Mouse (Mus musculus) hindbrain, embryonic 10.5 days (tissue): ENCODE data around the gene Dact1. TPM values are rescaled to one million over a fixed set of nuclear protein-coding genes. Genes with fewer than 3 reads are reported as not detected.
A peak's percentile ranks its signal among the peaks of the same experiment; 100 is the strongest.

Source experiments
- DNase-seq: peaks from one replicate; pipeline ENCODE4 v3.0.0-alpha.2; 2017; ENCODE audit warnings: low spot score
- H3K27ac ChIP-seq: fragments of 300-500 bp; sonication (generic); 2 replicates; pipeline ENCODE4 v1.5.1; 2016; ENCODE audit warnings: mild to moderate bottlenecking, moderate library complexity
- H3K27me3 ChIP-seq: fragments of 300-500 bp; sonication (generic); 2 replicates; pipeline ENCODE4 v1.6.1; 2016; ENCODE audit warnings: mild to moderate bottlenecking; ENCODE audit not compliant: poor library complexity, insufficient read depth, severe bottlenecking
- H3K36me3 ChIP-seq: fragments of 300-500 bp; sonication (generic); 2 replicates; pipeline ENCODE4 v1.6.1; 2016; ENCODE audit warnings: mild to moderate bottlenecking, moderate library complexity
- H3K4me1 ChIP-seq: fragments of 300-500 bp; sonication (generic); replicated peaks from 2 replicates; pipeline ENCODE4 v1.6.1; 2016; ENCODE audit warnings: mild to moderate bottlenecking
- H3K4me3 ChIP-seq: fragments of 300-500 bp; sonication (generic); 2 replicates; pipeline ENCODE4 v1.5.1; 2016; ENCODE audit warnings: mild to moderate bottlenecking, moderate library complexity
- H3K9me3 ChIP-seq: fragments of 300-500 bp; sonication (generic); 2 replicates; pipeline ENCODE4 v1.6.1; 2016; ENCODE audit warnings: mild to moderate bottlenecking, moderate library complexity
- WGBS: fragments of 180-500 bp; shearing (Covaris S2); methylation state at CpG from one replicate; pipeline ENCODE4 v1.1.7; 2016; 5-methylcytosine and 5-hydroxymethylcytosine counted together
- polyA plus RNA-seq: library from polyadenylated mRNA; unstranded; fragments of >200 nt; fragmentation: Nextera tagmentation; extraction: Ambion mirVana; gene quantifications from 2 replicates; pipeline ENCODE4 v1.2.1, GENCODE M21; 2016

The Dact1 gene
- polyA plus RNA-seq, 1 experiment from 2014 or later, result 15.2 TPM

DNA sequence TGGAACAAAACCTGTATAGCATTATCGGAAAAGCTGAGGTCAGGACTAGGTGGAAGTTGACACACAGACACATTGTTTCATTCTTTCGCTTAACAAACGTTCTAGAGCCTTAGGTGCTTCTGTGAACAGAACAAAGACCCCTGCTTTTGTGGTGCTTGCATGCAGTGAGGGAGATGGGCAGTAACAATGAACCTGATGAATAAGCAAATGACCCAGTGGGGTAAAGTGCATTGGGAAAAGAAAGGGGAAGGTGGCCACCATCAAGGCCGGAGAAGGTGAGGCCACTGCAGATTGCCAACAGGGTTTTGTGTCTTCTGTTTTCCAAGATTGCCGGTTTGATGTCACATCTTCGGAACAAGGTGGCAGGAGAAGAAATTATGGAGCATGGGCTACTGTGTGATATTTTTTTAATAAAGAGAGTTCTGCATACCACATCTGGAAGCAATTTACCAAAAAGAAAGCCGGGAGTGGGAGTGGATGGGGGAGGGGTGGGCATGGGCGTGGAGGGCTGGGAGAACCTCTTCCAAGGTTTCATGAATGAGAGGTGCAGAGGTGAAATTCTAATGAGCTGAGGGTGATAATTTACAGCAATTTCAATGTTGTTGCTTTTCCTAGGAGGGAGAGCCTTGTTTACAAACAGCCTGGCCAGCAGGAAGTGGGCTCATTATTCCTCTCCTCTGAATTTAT is 12.7 kb upstream of the Dact1 start:
- H3K36me3 ChIP-seq, result no peaks in the 10 kb centered on the region
- H3K27me3 ChIP-seq, result peaks cover 20% of the 10 kb centered on the region; the same call in 1 of the 2 replicates
- no peak overlapping the region for H3K4me3 ChIP-seq
- no peaks in the 10 kb centered on the region for H3K9me3 ChIP-seq
- H3K4me1 ChIP-seq, result peaks cover 44% of the 10 kb centered on the region
- DNase-seq, result peak; percentile 38
- no peak overlapping the region; the same call in 1 of the 2 replicates for H3K27ac ChIP-seq
- 36% methylated on average over 8 of the region's 8 CpGs for WGBS

DNA sequence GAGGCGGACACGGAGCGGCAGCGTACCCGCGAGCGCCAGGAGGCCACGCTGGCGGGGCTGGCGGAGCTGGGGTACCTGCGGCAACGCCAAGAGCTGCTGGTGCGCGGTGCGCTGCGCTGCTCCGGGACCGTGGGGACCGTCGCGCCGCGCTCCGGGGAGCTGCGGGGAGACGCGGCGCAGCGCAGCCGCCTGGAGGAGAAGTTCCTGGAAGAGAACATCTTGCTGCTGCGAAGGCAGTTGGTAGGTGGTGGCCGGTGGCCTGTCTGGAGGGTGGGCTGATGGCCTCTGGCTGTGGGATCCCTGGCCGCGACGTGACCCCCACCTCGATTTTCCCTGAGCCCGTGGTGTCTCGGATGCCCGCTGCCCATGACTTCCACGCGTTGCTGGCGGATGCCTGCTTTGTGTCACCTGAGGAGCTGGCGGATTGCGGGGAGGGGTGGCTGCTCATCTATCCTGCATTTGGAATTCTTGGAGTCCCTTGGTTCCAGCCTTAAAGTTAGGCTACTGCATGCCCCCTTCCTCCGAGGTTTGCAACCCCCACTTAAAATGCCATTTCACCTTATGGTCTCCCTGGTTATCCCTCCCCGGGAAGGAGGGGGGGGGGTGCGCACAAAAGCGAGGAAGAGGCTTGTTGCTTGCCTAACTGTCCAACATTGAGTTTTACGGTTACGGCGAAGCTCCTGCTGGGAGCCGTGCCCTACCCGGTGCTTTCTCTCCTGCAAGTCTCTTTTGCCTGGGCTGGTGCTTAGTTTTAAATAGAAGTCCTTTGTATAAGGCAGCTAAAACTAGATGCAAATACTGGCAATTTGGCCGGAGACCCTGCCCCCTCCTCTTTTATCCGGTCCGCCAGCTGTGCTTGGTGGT is 616 bp downstream of the Dact1 start:
- H3K27ac ChIP-seq, result peak overlapping the region; percentile 92
- WGBS, result under 1% methylated on average over 56 of the region's 56 CpGs
- H3K4me1 ChIP-seq, result peaks cover 29% of the 10 kb centered on the region
- H3K36me3 ChIP-seq, result peaks cover 15% of the 10 kb centered on the region
- peaks cover 32% of the 10 kb centered on the region for H3K27me3 ChIP-seq
- peak; percentile 64 for DNase-seq
- H3K4me3 ChIP-seq, result peak overlapping the region; percentile 82
- H3K9me3 ChIP-seq, result no peaks in the 10 kb centered on the region

DNA sequence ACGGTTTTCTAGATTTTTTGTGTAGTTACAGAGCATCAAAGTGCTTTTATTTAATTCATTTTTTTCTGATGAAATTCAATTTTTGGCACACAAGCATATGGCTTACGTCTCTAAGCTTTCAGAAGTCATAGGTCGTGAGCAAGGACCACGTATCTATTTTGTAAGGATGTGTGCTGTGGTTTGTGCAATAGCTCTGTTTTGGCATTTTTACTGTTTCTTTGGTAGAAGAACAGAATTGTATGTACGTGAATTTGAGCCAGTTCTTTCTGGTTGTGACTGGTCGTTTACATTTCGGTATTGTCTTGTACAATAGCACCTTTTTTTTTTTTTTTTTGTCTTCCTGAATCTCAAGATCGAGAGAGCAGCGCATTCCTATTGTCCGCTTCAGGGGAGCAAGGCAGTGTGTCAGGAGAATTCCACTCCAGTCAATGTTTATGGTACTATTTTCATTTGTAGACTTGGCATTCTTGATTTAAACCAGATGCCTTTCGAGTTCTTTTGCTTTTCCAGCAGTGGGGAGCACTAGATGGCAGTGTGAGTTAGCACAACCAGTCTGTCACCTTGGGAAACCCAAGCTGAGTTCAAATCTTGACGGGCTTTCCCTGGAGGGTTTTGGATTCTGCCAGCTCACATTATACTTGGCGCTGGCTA is 1.7 kb downstream of the Dact1 start:
- peaks cover 29% of the 10 kb centered on the region for H3K4me1 ChIP-seq
- peak; percentile 51 for DNase-seq
- H3K9me3 ChIP-seq, result no peaks in the 10 kb centered on the region
- peak overlapping the region; percentile 82 for H3K4me3 ChIP-seq
- peak overlapping the region; percentile 92; the same call in 1 of the 2 replicates for H3K27ac ChIP-seq
- H3K36me3 ChIP-seq, result peaks cover 26% of the 10 kb centered on the region
- peaks cover 28% of the 10 kb centered on the region for H3K27me3 ChIP-seq
- 30% methylated on average over 13 of the region's 13 CpGs for WGBS

DNA sequence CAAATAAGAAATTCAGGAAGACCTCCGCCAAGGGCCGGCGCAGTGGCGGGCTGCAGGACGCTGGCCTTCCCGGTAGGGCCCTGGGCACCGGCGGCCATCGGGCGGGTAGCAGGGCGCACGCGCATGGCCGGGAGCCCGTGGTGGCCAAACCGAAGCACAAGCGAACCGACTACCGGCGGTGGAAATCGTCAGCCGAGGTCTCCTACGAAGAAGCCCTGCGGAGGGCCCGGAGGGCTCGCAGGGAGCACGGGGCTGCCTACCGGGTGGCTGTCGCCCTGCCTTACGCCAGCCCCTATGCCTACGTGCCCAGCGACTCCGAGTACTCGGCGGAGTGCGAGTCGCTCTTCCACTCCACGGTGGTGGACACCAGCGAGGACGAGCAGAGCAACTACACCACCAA is 8.6 kb downstream of the Dact1 start:
- H3K36me3 ChIP-seq, result peaks cover 55% of the 10 kb centered on the region
- no peaks in the 10 kb centered on the region for H3K4me1 ChIP-seq
- no peak overlapping the region for H3K4me3 ChIP-seq
- no peaks in the 10 kb centered on the region for H3K27me3 ChIP-seq
- no peak overlapping the region for H3K27ac ChIP-seq
- WGBS, result 84% methylated on average over 40 of the region's 40 CpGs
- DNase-seq, result no peak
- H3K9me3 ChIP-seq, result peaks cover 18% of the 10 kb centered on the region

DNA sequence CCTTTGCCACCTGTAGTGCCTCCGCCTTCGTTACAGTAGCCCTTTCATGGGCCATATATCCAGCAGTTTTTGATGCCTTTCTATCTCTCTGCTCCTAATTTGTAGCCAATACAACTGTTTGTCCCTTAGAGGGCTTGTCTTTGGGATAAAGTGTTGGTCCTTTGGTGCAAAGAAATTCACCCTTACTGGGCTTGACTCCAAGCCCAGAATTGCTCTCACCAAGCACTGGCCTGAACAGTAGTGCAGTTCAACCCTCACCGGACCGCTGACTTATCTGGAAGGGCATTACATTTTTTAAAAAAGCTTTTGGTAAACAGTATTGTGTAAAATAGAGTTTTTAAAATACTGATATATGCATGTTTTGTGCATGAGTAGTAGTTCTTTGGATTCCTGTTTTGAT is 9.9 kb downstream of the Dact1 start:
- Histone ChIP-seq H3K36me3 (peaks cover 46% of the 10 kb centered on the region), H3K9me3 (peaks cover 18% of the 10 kb centered on the region), H3K27me3 (no peaks in the 10 kb centered on the region), H3K27ac (no peak overlapping the region), H3K4me1 (no peaks in the 10 kb centered on the region), H3K4me3 (no peak overlapping the region)
- WGBS, result 97% methylated on average over 4 of the region's 4 CpGs
- no peak for DNase-seq

DNA sequence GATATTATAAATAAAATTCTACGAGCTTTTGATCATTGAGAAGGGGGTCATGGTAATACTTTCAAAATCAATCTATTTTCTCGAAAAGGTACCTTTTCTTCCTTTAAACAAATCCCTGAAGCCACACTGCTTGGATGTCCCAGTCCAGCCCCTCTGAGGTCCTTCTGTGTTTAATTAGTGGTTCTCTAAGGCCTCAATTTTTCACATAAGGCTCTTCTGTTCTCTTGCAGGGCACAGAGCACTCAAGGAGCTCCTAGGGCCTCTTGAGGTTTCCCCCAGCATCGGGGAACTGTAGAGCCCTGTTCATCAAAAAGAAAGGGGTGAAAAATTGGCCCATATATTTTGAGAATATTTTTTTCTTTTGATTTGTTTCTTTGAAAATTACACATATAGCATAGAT is 23.0 kb downstream of the Dact1 start:
- Histone ChIP-seq H3K9me3 (no peaks in the 10 kb centered on the region), H3K27ac (no peak overlapping the region), H3K4me1 (peaks cover 34% of the 10 kb centered on the region), H3K36me3 (no peaks in the 10 kb centered on the region), H3K4me3 (no peak overlapping the region), H3K27me3 (no peaks in the 10 kb centered on the region)
- no peak for DNase-seq
- WGBS, result 57% methylated on average over 3 of the region's 3 CpGs

DNA sequence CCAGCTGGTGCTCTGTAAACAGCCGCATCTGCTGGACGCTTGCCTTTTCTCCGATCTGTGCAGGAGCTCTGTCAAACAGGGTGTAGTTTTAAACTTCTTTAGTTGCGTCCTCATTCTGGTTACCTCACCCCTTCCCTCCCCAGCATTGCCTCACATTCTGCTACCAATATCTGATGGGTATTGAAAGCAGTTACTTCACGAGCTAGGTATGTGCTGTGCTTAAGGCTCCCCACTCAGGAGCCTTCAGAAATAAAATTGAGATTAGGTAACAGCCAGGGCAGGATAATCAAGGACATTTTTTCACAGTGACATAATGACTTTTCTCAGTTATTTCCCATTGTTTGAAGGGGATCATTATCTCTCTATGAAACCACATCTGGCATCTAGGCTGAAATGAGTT is 23.9 kb downstream of the Dact1 start:
- H3K27ac ChIP-seq, result no peak overlapping the region
- no peak for DNase-seq
- H3K36me3 ChIP-seq, result no peaks in the 10 kb centered on the region

DNA sequence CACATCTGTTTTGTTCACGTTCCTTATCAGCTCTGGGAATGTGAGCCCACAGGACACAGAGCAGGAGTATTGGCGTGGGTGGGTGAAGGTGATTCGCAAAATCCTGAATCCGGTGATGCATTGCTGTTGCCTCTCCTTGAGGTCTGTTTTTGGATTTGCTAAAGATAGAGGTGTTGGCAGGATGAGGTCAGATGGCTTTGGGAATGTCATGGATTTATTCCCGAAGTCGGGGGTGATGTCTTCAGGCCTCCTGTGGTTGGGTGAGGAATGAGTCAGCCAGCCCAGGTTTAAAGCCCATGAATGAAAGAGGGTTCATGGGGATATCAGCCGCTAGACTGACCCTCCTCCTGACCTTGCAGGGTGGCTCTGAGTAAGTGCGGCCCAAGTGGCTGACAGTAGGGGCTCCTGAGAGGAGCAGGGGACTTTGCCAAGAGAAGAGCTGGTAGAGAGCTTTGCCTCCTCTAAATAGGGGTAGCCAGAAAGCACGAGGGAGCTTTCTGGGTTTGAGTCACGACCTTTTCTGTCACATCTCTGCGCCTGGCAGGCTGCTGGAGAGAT is 27.4 kb downstream of the Dact1 start:
- H3K36me3 ChIP-seq, result no peaks in the 10 kb centered on the region
- H3K27me3 ChIP-seq, result no peaks in the 10 kb centered on the region
- H3K27ac ChIP-seq, result peak overlapping the region; percentile 68; the same call in 1 of the 2 replicates
- no peak overlapping the region for H3K4me3 ChIP-seq
- DNase-seq, result no peak
- H3K9me3 ChIP-seq, result no peaks in the 10 kb centered on the region
- H3K4me1 ChIP-seq, result peaks cover 49% of the 10 kb centered on the region
- 68% methylated on average over 11 of the region's 11 CpGs for WGBS

More for the DNA sequence above, 23.9 kb downstream of the Dact1 start:
- Histone ChIP-seq H3K27me3 (no peaks in the 10 kb centered on the region), H3K4me1 (peaks cover 40% of the 10 kb centered on the region), H3K9me3 (no peaks in the 10 kb centered on the region), H3K4me3 (no peak overlapping the region)
- 63% methylated on average over 5 of the region's 5 CpGs for WGBS

DNA sequence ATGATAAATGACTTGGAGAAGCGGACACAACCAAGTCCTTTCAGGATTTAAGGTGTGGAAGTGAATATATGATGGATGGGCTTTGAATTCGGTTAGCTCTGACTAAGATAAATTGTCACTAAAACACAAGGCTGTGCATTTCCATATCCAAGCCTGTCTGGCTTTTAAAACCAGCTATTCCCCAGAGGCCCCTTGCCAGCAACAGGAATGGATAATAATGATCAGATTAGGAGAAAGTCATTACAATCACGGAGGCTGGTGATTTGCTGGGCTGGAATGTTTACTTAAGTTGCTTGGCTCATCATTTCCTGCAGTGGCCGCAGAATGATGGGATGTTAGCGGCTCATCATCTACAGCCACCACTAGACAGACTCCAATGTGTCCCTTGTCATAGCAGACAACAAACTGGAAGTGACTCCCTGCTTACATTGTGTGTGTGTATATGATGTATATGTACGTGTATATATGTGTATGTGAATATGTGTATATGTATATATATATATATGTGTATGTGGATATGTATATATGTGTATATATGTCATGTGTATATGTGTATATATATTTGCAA is 28.3 kb downstream of the Dact1 start:
- Histone ChIP-seq H3K27ac (no peak overlapping the region), H3K9me3 (no peaks in the 10 kb centered on the region), H3K4me3 (no peak overlapping the region), H3K4me1 (peaks cover 53% of the 10 kb centered on the region), H3K27me3 (no peaks in the 10 kb centered on the region), H3K36me3 (no peaks in the 10 kb centered on the region)
- 72% methylated on average over 6 of the region's 6 CpGs for WGBS
- no peak for DNase-seq

DNA sequence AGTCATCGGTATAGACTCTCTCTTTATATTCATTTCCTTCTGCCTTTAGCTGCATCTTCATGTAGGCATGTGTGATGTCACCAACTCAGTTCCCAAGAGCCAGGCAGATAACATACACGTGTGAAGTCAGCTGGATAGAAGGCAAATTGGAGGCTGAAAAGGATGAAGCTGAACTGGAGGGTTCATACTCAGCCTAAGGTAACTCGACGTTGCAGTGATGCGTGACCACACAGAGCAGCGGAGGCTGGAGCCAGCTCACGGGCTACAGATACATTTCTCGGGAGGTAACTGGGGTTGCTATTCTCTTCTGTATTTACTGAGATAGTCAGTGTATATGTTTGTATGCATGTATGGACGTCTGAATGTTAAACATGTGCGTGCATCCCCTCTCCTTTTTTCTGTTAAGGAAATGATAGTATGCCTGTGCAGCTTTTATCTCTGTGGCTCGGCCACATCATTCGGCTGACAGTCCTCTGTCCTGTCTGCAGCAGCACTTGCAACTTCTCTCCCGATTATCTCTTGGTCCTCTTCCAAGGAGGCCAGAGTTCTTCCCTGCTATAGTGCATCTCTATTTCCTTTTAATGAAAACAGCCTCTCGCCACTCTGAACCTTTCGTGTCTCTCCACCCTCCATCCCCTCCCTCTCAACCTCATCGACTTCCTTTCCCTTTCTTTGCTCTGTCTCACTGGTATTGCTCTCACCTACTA is 29.6 kb downstream of the Dact1 start:
- Histone ChIP-seq H3K27ac (no peak overlapping the region), H3K27me3 (no peaks in the 10 kb centered on the region), H3K4me1 (peaks cover 44% of the 10 kb centered on the region), H3K9me3 (no peaks in the 10 kb centered on the region), H3K36me3 (no peaks in the 10 kb centered on the region), H3K4me3 (no peak overlapping the region)
- WGBS, result 69% methylated on average over 16 of the region's 16 CpGs
- DNase-seq, result no peak

DNA sequence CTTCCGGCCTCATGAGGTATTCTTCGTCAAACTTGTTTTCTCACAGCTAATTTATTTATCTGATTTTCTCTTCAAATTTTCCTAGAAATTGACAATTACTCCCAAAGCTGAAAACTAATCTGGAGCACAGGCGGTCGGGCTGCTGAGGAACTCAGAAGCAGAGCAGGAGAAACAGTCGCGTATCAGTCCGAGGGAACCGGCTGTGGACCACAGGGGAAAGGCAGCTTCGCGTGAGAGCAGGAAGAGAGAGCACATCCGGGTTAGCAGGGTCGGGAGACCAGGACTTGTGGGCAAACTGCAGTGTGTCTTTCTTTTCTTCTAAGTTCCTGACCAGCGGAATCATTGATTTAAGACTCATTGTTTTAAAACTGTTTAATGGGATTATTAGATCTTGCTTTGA is 32.7 kb downstream of the Dact1 start:
- Histone ChIP-seq H3K27ac (no peak overlapping the region), H3K27me3 (no peaks in the 10 kb centered on the region), H3K4me3 (no peak overlapping the region), H3K9me3 (no peaks in the 10 kb centered on the region), H3K36me3 (no peaks in the 10 kb centered on the region), H3K4me1 (peaks cover 44% of the 10 kb centered on the region)
- 47% methylated on average over 13 of the region's 13 CpGs for WGBS
- no peak for DNase-seq

DNA sequence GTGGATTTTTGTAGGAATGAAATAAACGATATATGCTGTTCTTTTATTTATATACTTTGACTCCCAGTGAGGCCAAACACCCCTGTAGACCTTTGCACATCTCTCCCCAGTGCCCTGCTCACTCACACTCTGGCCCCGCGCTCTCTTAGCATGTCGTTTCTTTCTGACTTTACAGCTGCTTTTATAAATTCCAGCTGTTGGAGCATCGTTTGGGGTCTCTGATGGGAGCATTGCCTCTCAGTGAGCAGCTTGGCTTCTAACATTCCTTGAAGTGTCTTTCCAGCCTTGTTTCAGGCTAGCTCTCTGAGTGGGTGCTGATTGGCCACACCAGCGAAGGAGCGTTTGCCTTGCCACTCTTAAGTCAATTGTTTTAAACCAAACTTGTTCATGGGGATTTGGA is 35.8 kb downstream of the Dact1 start:
- H3K27me3 ChIP-seq, result no peaks in the 10 kb centered on the region
- H3K36me3 ChIP-seq, result no peaks in the 10 kb centered on the region
- peak overlapping the region; percentile 36; the same call in 1 of the 2 replicates for H3K27ac ChIP-seq
- no peak for DNase-seq
- H3K4me1 ChIP-seq, result peaks cover 40% of the 10 kb centered on the region
- no peaks in the 10 kb centered on the region for H3K9me3 ChIP-seq
- WGBS, result 67% methylated on average over 7 of the region's 7 CpGs
- no peak overlapping the region for H3K4me3 ChIP-seq
